Mouse (Mus musculus) kidney, embryonic 15.5 days (tissue): ENCODE data around the gene Vps39. TPM values are rescaled to one million over a fixed set of nuclear protein-coding genes. Genes with fewer than 3 reads are reported as not detected.

ENCODE experiments used
- ATAC-seq: fragments of 200-750 bp; cut with Nextera tagmentation; replicated peaks from 2 replicates; pipeline ENCODE4 v1.8.0; 2017; ENCODE audit warnings: moderate TSS enrichment; ENCODE audit not compliant: low FRiP score
- H3K27ac ChIP-seq: fragments of 300-500 bp; sonication (generic); 2 replicates; pipeline ENCODE4 v1.5.1; 2015; ENCODE audit warnings: mild to moderate bottlenecking, inconsistent platforms
- H3K27me3 ChIP-seq: fragments of 300-500 bp; sonication (generic); 2 replicates; pipeline ENCODE4 v1.6.1; 2015; ENCODE audit warnings: inconsistent platforms
- H3K36me3 ChIP-seq: fragments of 300-500 bp; sonication (generic); 2 replicates; pipeline ENCODE4 v1.6.1; 2015; ENCODE audit warnings: inconsistent platforms
- H3K4me1 ChIP-seq: fragments of 300-500 bp; sonication (generic); 2 replicates; pipeline ENCODE4 v1.6.1; 2015; ENCODE audit warnings: inconsistent platforms
- H3K4me2 ChIP-seq: fragments of 300-500 bp; sonication (generic); 2 replicates; pipeline ENCODE4 v1.6.1; 2015; ENCODE audit warnings: moderate library complexity, mild to moderate bottlenecking, inconsistent platforms
- H3K4me3 ChIP-seq: fragments of 300-500 bp; sonication (generic); replicated peaks from 2 replicates; pipeline ENCODE4 v1.5.1; 2015; ENCODE audit warnings: mild to moderate bottlenecking, inconsistent platforms
- H3K9ac ChIP-seq: fragments of 300-500 bp; sonication (generic); 2 replicates; pipeline ENCODE4 v1.6.1; 2015; ENCODE audit warnings: mild to moderate bottlenecking, inconsistent platforms
- H3K9me3 ChIP-seq: fragments of 300-500 bp; sonication (generic); replicated peaks from 2 replicates; pipeline ENCODE4 v1.6.1; 2016; ENCODE audit warnings: inconsistent platforms
- WGBS: fragments of 180-500 bp; shearing (Covaris S2); methylation state at CpG from one replicate; pipeline ENCODE4 v1.1.7; 2015; ENCODE audit warnings: mixed read lengths; 5-methylcytosine and 5-hydroxymethylcytosine counted together
- polyA plus RNA-seq: library from polyadenylated mRNA; unstranded; fragments of >200 nt; fragmentation: Nextera tagmentation; extraction: Ambion mirVana; gene quantifications from 2 replicates; pipeline ENCODE4 v1.2.1, GENCODE M21; 2015

Vps39 gene
- polyA plus RNA-seq, 1 experiment from 2014 or later = 19.7 TPM

DNA sequence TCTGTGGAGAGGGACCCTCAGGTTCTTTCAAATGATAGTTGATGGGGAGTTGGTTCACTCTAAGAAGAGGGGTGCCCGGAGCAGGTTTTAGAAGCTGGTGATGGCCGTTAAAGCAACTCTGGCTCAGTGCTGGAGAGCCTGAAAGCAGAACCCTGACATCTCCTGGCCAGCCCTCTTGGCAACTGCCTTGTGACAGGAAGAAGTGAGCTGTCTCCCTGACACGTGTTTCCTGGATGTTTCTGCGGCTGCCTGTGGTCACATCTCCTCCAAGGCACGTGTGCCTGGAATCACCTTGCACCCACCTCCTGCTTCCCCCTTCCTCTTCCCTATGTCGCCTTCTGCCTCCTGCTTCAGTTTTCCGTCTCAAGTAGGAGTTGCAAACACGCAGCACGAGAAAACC, 4.8 kb downstream of the Vps39 start:
- H3K4me2 ChIP-seq = no peak overlapping the region
- peaks cover 55% of the 10 kb centered on the region for H3K36me3 ChIP-seq
- H3K4me3 ChIP-seq = no peak overlapping the region
- no peaks in the 10 kb centered on the region for H3K9me3 ChIP-seq
- 66% methylated on average over 9 of the region's 9 CpGs for WGBS
- H3K9ac ChIP-seq = no peak overlapping the region
- peaks cover 12% of the 10 kb centered on the region for H3K4me1 ChIP-seq
- H3K27me3 ChIP-seq = no peaks in the 10 kb centered on the region
- no peak overlapping the region for H3K27ac ChIP-seq
- ATAC-seq = no peak

- Histone ChIP-seq H3K9ac (no peak overlapping the region), H3K27ac (no peak overlapping the region), H3K4me3 (no peak overlapping the region), H3K4me2 (no peak overlapping the region), H3K4me1 (no peaks in the 10 kb centered on the region), H3K27me3 (no peaks in the 10 kb centered on the region), H3K36me3 (peaks cover 89% of the 10 kb centered on the region), H3K9me3 (no peaks in the 10 kb centered on the region)
- ATAC-seq = no peak
- WGBS = 96% methylated on average over 1 of the region's 1 CpGs
These were observed 11.2 kb downstream of the Vps39 start for GRCm38 (mm10) chr2:120341741-120342140.

DNA sequence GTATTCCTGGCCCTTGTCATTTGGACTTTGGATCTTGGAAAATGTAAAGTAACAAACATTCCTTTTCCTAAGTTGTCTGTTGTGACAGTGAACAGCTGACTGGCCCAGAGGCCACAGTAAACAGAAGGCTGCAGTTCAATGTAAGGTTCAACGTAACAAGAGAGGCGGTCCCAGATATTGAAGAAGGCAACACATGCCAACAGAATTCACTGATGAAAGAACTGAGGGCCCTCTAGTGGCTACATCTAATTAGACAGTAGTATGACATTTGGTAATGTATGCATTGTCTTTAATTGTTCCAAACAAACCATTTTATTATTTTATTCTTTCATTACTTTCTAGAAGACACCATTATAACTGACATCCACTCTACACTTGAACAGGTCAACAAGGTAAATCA, 15.1 kb downstream of the Vps39 start:
- WGBS = 62% methylated on average over 2 of the region's 2 CpGs
- no peak overlapping the region for H3K9ac ChIP-seq
- no peaks in the 10 kb centered on the region for H3K9me3 ChIP-seq
- H3K27ac ChIP-seq = no peak overlapping the region
- peaks cover 84% of the 10 kb centered on the region for H3K36me3 ChIP-seq
- H3K27me3 ChIP-seq = no peaks in the 10 kb centered on the region
- H3K4me3 ChIP-seq = no peak overlapping the region
- no peak for ATAC-seq
- no peaks in the 10 kb centered on the region for H3K4me1 ChIP-seq
- no peak overlapping the region for H3K4me2 ChIP-seq

- no peaks in the 10 kb centered on the region for H3K9me3 ChIP-seq
- H3K4me2 ChIP-seq = no peak overlapping the region
- H3K4me3 ChIP-seq = no peak overlapping the region
- H3K4me1 ChIP-seq = no peaks in the 10 kb centered on the region
- ATAC-seq = no peak
- no peak overlapping the region for H3K9ac ChIP-seq
- no peaks in the 10 kb centered on the region for H3K27me3 ChIP-seq
- H3K36me3 ChIP-seq = peaks cover 73% of the 10 kb centered on the region
- 91% methylated on average over 4 of the region's 4 CpGs for WGBS
- no peak overlapping the region for H3K27ac ChIP-seq
These were observed 21.4 kb downstream of the Vps39 start for GRCm38 (mm10) chr2:120331575-120331974.

DNA sequence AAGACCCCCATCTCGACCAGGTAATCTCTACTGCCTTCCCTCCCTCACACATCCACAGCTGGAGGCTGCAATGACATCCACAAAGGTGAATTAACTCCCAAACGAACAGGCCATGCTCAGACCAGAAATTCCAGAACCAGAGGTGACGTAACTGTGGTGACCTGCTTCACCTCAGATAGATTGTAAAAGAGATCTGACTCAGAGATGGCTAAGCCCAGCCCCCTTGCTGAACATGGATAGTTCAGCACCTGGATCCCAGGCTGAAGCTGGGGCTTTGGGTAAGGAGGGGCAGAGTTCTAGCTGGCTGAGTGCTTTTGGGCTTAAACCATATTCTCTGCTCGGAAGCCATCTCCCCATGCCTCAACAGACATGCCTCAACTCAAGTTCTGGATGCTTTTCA, 37.9 kb downstream of the Vps39 start:
- Histone ChIP-seq H3K9me3 (no peaks in the 10 kb centered on the region), H3K27ac (no peak overlapping the region), H3K36me3 (peaks cover 35% of the 10 kb centered on the region), H3K4me3 (no peak overlapping the region), H3K4me1 (no peaks in the 10 kb centered on the region), H3K4me2 (no peak overlapping the region), H3K9ac (no peak overlapping the region), H3K27me3 (no peaks in the 10 kb centered on the region)
- no peak for ATAC-seq
- WGBS = 62% methylated on average over 4 of the region's 4 CpGs

GRCm38 (mm10) chr2:120314487-120314886, 38.5 kb downstream of the Vps39 start:
- Histone ChIP-seq H3K36me3 (peaks cover 35% of the 10 kb centered on the region), H3K4me3 (no peak overlapping the region), H3K27ac (no peak overlapping the region), H3K4me1 (no peaks in the 10 kb centered on the region), H3K9me3 (no peaks in the 10 kb centered on the region), H3K4me2 (no peak overlapping the region), H3K9ac (no peak overlapping the region), H3K27me3 (no peaks in the 10 kb centered on the region)
- no peak for ATAC-seq
- WGBS = 62% methylated on average over 4 of the region's 4 CpGs

DNA sequence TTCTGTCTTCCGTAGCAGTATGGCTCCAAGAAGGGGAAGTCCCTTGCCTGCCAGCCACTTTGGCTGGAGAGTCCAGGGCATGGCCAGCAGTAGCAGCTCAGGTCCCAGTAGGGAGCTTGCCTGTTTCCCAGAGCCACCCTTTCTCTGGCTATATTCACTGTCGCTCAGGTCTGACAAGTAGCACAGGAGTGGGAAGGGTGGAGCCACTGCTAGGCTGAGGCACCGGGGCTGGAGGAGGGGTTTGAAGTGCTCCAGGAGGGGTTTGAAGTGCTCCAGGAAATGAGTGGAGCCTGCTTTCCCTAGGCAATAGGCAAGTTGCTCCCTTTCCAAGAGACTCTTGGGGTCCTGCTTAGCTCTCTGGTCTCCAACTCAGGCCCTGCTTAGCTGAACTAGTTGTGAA, 39.0 kb downstream of the Vps39 start, which contains the start of gene Pla2g4f:
Gene Pla2g4f (minus strand): TSS at position 190 of the 400 bp plus-strand sequence.
- no peaks in the 10 kb centered on the region for H3K4me1 ChIP-seq
- 47% methylated on average over 3 of the region's 3 CpGs for WGBS
- H3K9ac ChIP-seq = no peak within 1 kb of the TSS
- no peaks in the 10 kb centered on the region for H3K27me3 ChIP-seq
- H3K4me3 ChIP-seq = no peak within 1 kb of the TSS
- H3K9me3 ChIP-seq = no peaks in the 10 kb centered on the region
- no peak for ATAC-seq
- H3K4me2 ChIP-seq = no peak within 1 kb of the TSS
- H3K27ac ChIP-seq = no peak within 1 kb of the TSS
- peaks cover 30% of the 10 kb centered on the region for H3K36me3 ChIP-seq

DNA sequence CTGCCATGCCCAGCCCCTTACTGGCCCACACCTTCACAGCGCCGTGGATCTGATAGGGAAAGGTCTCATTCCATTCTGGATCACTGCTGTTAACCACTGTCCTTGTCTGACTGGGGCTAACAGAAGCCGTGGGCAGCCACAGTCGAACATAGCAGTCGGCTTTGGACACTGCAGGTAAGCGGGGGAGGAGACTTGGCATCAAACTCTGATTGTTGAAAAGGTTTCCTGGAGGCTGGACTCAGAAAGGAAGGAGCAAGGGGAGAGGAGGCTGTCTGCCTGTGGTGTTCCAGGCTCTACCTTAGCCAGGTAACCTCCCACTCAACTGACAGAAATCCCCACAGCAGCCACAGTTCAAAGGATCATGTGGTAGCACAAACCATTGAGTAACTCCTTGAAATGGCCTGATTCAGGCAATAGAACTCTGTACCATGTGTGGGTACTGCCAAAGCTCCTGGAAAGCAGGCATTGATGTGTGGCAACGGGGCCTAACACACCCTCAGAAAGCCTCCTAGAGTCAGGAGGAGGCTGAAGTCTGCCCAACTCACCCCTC, 40.6 kb downstream of the Vps39 start:
- Histone ChIP-seq H3K4me3 (no peak overlapping the region), H3K9me3 (no peaks in the 10 kb centered on the region), H3K27ac (no peak overlapping the region), H3K27me3 (no peaks in the 10 kb centered on the region), H3K4me1 (no peaks in the 10 kb centered on the region), H3K36me3 (peaks cover 14% of the 10 kb centered on the region), H3K9ac (no peak overlapping the region), H3K4me2 (no peak overlapping the region)
- no peak for ATAC-seq
- 74% methylated on average over 7 of the region's 7 CpGs for WGBS

DNA sequence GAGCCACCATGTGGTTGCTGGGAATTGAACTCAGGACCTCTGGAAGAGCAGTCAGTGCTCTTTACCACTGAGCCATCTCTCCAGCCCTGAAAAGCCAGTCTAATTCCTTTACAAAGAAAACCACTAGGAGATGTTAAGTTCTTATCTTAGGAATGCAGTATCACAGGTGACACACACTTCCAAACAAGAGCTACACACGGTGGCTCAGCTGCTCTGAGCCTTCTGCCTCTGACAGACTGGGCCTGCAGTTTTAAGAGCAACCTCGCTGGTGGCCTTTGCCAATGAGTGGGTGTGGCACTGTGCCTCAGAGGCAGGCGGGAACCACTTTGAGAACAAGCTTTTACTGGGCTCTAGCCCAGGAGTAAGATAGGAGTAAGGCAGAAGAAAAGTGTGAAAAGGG, 48.8 kb downstream of the Vps39 start:
- H3K9ac ChIP-seq = no peak overlapping the region
- no peak for ATAC-seq
- 19% methylated on average over 3 of the region's 3 CpGs for WGBS
- no peaks in the 10 kb centered on the region for H3K4me1 ChIP-seq
- no peak overlapping the region for H3K4me3 ChIP-seq
- H3K9me3 ChIP-seq = no peaks in the 10 kb centered on the region
- H3K27me3 ChIP-seq = no peaks in the 10 kb centered on the region
- no peak overlapping the region for H3K4me2 ChIP-seq
- H3K27ac ChIP-seq = no peak overlapping the region
- H3K36me3 ChIP-seq = no peaks in the 10 kb centered on the region

- WGBS = 94% methylated on average over 6 of the region's 6 CpGs
- no peak for ATAC-seq
These were observed 51.9 kb downstream of the Vps39 start for GRCm38 (mm10) chr2:120301076-120301475.

DNA sequence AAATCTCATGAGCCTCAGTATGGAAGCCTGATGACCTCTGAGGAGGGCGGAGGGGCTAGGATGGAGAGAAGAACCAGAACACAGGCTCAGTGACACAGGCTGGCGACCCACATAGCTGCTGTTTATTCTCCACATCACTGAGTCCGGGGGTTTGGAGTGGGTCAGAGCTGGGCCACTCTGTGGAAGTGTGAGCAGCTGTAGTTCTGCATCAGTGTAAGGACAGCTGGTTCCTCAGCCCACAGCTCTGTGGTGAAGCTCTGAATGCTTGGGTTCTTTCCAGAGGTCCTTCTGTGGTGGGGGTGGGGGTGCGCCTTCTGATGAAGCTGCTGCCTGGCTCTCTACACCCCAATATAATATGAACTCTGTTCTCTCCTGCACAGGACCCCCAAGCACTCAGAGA, 53.1 kb downstream of the Vps39 start:
- no peak overlapping the region for H3K4me2 ChIP-seq
- H3K4me3 ChIP-seq = no peak overlapping the region
- no peaks in the 10 kb centered on the region for H3K9me3 ChIP-seq
- H3K27ac ChIP-seq = no peak overlapping the region
- no peaks in the 10 kb centered on the region for H3K36me3 ChIP-seq
- WGBS = 71% methylated on average over 4 of the region's 4 CpGs
- no peak for ATAC-seq
- H3K27me3 ChIP-seq = no peaks in the 10 kb centered on the region
- H3K9ac ChIP-seq = no peak overlapping the region
- no peaks in the 10 kb centered on the region for H3K4me1 ChIP-seq

More at GRCm38 (mm10) chr2:120301076-120301475, 51.9 kb downstream of the Vps39 start:
- Histone ChIP-seq H3K4me3 (no peak overlapping the region), H3K4me1 (no peaks in the 10 kb centered on the region), H3K4me2 (no peak overlapping the region), H3K9me3 (no peaks in the 10 kb centered on the region), H3K9ac (no peak overlapping the region), H3K27me3 (no peaks in the 10 kb centered on the region), H3K27ac (no peak overlapping the region), H3K36me3 (no peaks in the 10 kb centered on the region)

- H3K36me3 ChIP-seq = no peaks in the 10 kb centered on the region
- 9% methylated on average over 2 of the region's 2 CpGs for WGBS
These were observed 56.8 kb downstream of the Vps39 start for GRCm38 (mm10) chr2:120296160-120296559.

GRCm38 (mm10) chr2:120291471-120292078, 61.4 kb downstream of the Vps39 start:
- ATAC-seq = no peak
- WGBS = 87% methylated on average over 8 of the region's 9 CpGs
- H3K27me3 ChIP-seq = no peaks in the 10 kb centered on the region
- H3K4me2 ChIP-seq = no peak overlapping the region
- no peaks in the 10 kb centered on the region for H3K36me3 ChIP-seq
- no peak overlapping the region for H3K27ac ChIP-seq
- no peaks in the 10 kb centered on the region for H3K4me1 ChIP-seq
- H3K9ac ChIP-seq = no peak overlapping the region
- no peaks in the 10 kb centered on the region for H3K9me3 ChIP-seq
- no peak overlapping the region for H3K4me3 ChIP-seq

More at GRCm38 (mm10) chr2:120296160-120296559, 56.8 kb downstream of the Vps39 start:
- Histone ChIP-seq H3K27me3 (no peaks in the 10 kb centered on the region), H3K9ac (no peak overlapping the region), H3K4me3 (no peak overlapping the region), H3K9me3 (no peaks in the 10 kb centered on the region), H3K4me2 (no peak overlapping the region), H3K4me1 (no peaks in the 10 kb centered on the region), H3K27ac (no peak overlapping the region)
- no peak for ATAC-seq
